Mouse (Mus musculus) hindbrain, embryonic 14.5 days (tissue): ENCODE results near the gene Unc5cl. TPM values are rescaled to one million over a fixed set of nuclear protein-coding genes. Genes with fewer than 3 reads are reported as not detected.

Experiments
- ATAC-seq: fragments of 200-750 bp; cut with Nextera tagmentation; 2 replicates; pipeline ENCODE4 v1.8.0; 2017; ENCODE audit warnings: moderate number of reproducible peaks, mild to moderate bottlenecking, moderate TSS enrichment, moderate library complexity; ENCODE audit not compliant: low FRiP score
- DNase-seq: peaks from one replicate; pipeline ENCODE4 v3.0.0-alpha.2; 2015; ENCODE audit warnings: low spot score
- H3K27ac ChIP-seq: fragments of 300-500 bp; sonication (generic); 2 replicates; pipeline ENCODE4 v1.5.1; 2014; ENCODE audit warnings: mild to moderate bottlenecking, moderate library complexity
- H3K27me3 ChIP-seq: fragments of 300-500 bp; sonication (generic); 2 replicates; pipeline ENCODE4 v1.6.1; 2014; ENCODE audit warnings: mild to moderate bottlenecking, low read length, mixed read lengths; ENCODE audit not compliant: control insufficient read depth, insufficient read depth
- H3K36me3 ChIP-seq: fragments of 300-500 bp; sonication (generic); replicated peaks from 2 replicates; pipeline ENCODE4 v1.6.1; 2014; ENCODE audit not compliant: control insufficient read depth, insufficient read depth
- H3K4me1 ChIP-seq: fragments of 300-500 bp; sonication (generic); replicated peaks from 2 replicates; pipeline ENCODE4 v1.6.1; 2014; ENCODE audit warnings: antibody characterized with exemption, low read length, mixed read lengths; ENCODE audit not compliant: control insufficient read depth, insufficient read depth
- H3K4me2 ChIP-seq: fragments of 300-500 bp; sonication (generic); replicated peaks from 2 replicates; pipeline ENCODE4 v1.6.1; 2014; ENCODE audit warnings: mild to moderate bottlenecking, moderate library complexity
- H3K4me3 ChIP-seq: fragments of 300-500 bp; sonication (generic); replicated peaks from 2 replicates; pipeline ENCODE4 v1.5.1; 2014; ENCODE audit warnings: mild to moderate bottlenecking, low read length
- H3K9ac ChIP-seq: fragments of 300-500 bp; sonication (generic); 2 replicates; pipeline ENCODE4 v1.6.1; 2014
- H3K9me3 ChIP-seq: fragments of 300-500 bp; sonication (generic); 2 replicates; pipeline ENCODE4 v1.6.1; 2016; ENCODE audit warnings: low read length; ENCODE audit not compliant: control insufficient read depth
- WGBS: fragments of 180-500 bp; shearing (Covaris S2); extraction: QIAGEN DNeasy Blood & Tissue Kit; methylation state at CpG from one replicate; pipeline ENCODE4 v1.1.7; 2014; 5-methylcytosine and 5-hydroxymethylcytosine counted together
- polyA plus RNA-seq: library from polyadenylated mRNA; unstranded; fragments of >200 nt; fragmentation: Nextera tagmentation; extraction: Ambion mirVana; gene quantifications from 2 replicates; pipeline ENCODE4 v1.2.1, GENCODE M21; 2014

Unc5cl gene
- polyA plus RNA-seq, 1 experiment from 2014 or later: 0.37 TPM

DNA sequence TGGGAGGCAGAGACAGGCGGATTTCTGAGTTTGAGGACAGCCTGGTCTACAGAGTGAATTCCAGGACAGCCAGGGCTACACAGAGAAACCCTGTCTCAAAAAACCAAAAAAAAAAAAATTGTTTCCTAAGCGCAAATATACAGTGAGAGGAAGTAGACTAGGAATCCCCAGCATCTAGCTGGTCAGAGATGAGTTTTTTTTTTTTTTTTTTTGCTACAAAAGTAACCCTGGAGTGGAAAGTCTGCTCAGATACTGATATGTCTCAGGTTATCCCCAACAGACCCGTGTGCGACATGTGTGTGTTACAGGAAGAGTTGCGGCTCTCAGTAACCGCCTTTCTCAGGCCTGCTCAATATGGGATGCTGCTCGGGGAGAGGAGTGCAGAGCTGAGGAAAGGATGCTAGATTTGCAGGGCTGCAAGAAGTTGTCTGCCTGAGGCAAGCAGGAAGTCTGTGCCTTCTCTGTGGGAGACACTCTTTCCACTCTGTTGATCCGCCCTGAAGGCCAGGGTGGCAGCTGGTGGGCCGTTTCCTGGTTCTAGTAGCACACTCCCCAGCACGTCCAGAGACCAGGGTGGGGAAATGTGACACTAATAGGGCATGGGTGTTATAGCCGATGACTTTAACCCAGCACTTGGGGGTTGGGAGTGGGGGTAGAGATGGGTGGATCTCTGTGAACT is 26.7 kb upstream of the Unc5cl start:
- Histone ChIP-seq H3K4me2 (no peak overlapping the region), H3K9ac (no peak overlapping the region), H3K27ac (no peak overlapping the region), H3K27me3 (no peaks in the 10 kb centered on the region), H3K9me3 (no peaks in the 10 kb centered on the region), H3K4me1 (peaks cover 5% of the 10 kb centered on the region), H3K4me3 (no peak overlapping the region), H3K36me3 (no peaks in the 10 kb centered on the region)
- ATAC-seq (no peak), DNase-seq (no peak)
- WGBS: 70% methylated on average over 11 of the region's 11 CpGs

DNA sequence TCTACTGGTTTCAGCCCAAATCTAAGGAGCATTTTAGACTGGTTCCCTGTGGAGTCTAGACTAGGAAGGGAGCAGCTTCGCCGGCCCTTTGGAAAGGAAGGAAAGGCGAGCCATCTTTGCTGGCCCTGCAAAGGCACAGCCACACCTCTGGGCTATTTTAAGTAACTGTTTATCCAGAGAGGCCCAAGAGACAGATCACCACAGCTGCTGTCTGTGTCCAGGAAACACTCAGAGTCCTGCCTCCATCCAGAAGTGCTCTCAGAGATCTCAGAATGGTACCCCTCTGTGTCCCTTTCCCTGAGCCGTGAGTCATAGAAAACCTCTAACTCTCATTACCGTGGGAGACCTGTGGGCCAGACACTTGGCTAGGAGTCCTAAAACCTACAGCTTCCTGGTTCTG is 24.3 kb upstream of the Unc5cl start:
- H3K27ac ChIP-seq: no peak overlapping the region
- H3K4me3 ChIP-seq: no peak overlapping the region

DNA sequence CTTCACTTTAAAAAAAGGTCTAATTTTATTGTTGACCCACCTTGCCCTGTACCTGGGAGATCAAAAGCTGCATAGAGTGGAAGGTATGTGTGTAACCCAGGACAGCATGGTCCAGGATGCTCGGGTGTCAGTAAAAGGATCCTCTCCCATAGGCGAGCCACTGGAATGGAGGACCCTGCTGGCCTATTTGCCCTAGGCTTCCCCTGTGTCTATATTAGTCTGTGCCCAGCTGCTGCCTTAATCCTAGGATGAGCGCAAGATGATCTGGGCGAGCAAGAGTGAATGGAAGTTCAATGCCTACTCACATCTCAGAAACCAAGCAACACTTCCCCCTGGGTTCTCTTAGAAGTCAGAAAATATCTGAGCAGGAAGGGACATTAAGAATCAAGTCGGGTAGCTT is 23.6 kb upstream of the Unc5cl start:
- 73% methylated on average over 5 of the region's 5 CpGs for WGBS
- H3K9ac ChIP-seq: no peak overlapping the region
- no peaks in the 10 kb centered on the region for H3K36me3 ChIP-seq
- no peaks in the 10 kb centered on the region for H3K27me3 ChIP-seq
- no peak overlapping the region for H3K27ac ChIP-seq
- H3K4me1 ChIP-seq: peaks cover 5% of the 10 kb centered on the region
- no peak overlapping the region for H3K4me3 ChIP-seq
- DNase-seq (no peak), ATAC-seq (no peak)
- H3K9me3 ChIP-seq: no peaks in the 10 kb centered on the region
- no peak overlapping the region for H3K4me2 ChIP-seq

More for the DNA sequence above, 24.3 kb upstream of the Unc5cl start:
- H3K9ac ChIP-seq: no peak overlapping the region
- ATAC-seq (no peak), DNase-seq (no peak)
- H3K9me3 ChIP-seq: no peaks in the 10 kb centered on the region
- no peaks in the 10 kb centered on the region for H3K27me3 ChIP-seq
- H3K4me1 ChIP-seq: peaks cover 5% of the 10 kb centered on the region
- no peaks in the 10 kb centered on the region for H3K36me3 ChIP-seq
- 75% methylated on average over 5 of the region's 5 CpGs for WGBS
- H3K4me2 ChIP-seq: no peak overlapping the region

- H3K4me2 ChIP-seq: no peak within 1 kb of the TSS
- H3K9me3 ChIP-seq: no peaks in the 10 kb centered on the region
- no peak for ATAC-seq
- H3K36me3 ChIP-seq: no peaks in the 10 kb centered on the region
- peaks cover 5% of the 10 kb centered on the region; the same call in 1 of the 2 replicates for H3K4me1 ChIP-seq
- H3K9ac ChIP-seq: no peak within 1 kb of the TSS
- no peak within 1 kb of the TSS for H3K4me3 ChIP-seq
- DNase-seq: no peak
- WGBS: 64% methylated on average over 16 of the region's 16 CpGs
- no peaks in the 10 kb centered on the region for H3K27me3 ChIP-seq
- no peak within 1 kb of the TSS for H3K27ac ChIP-seq
Observed at GRCm38 (mm10) chr17:48432158-48432980, 22.3 kb upstream of the Unc5cl start, which contains the start of gene Apobec2. Gene Apobec2 (minus strand): TSS chr17:48432930.

DNA sequence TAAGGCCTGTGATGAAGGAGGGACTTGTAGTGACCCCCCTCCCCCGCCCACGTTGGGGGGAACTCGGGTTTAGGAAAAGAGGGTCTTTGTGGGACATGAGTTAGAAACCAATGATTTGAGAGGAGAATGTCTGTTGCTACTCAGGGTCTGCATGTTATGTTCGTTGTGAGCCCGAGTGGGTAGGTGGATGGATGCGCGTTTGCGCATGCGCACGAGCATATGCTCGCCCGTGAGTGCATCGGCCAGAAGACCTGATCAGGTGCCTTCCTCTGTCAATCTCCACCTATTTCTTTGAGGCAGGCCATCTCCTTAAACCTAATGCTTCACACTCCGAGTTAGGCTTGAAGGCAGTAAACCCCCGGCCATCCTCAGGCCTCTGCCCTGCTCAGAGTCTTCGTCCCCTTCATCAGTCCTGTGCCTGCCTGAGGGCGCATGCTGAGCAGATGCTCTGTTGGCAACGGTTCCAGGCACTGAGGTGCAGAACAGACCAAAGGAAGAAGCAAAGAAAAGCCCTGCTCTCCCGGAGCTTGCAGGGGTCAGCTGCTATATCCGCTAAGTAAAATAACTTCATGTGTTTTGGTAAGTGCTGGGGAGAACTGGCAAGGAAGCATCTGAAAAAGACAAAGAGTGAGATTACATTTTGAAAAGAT is 21.6 kb upstream of the Unc5cl start:
- Histone ChIP-seq H3K9me3 (no peaks in the 10 kb centered on the region), H3K27me3 (no peaks in the 10 kb centered on the region), H3K27ac (no peak overlapping the region), H3K4me3 (no peak overlapping the region), H3K36me3 (no peaks in the 10 kb centered on the region), H3K4me2 (no peak overlapping the region), H3K4me1 (peaks cover 5% of the 10 kb centered on the region; the same call in 1 of the 2 replicates), H3K9ac (no peak overlapping the region)
- DNase-seq: no peak
- WGBS: 81% methylated on average over 20 of the region's 20 CpGs
- no peak for ATAC-seq

GRCm38 (mm10) chr17:48433689-48434330 is 20.9 kb upstream of the Unc5cl start:
- WGBS: 80% methylated on average over 6 of the region's 6 CpGs
- H3K9ac ChIP-seq: no peak overlapping the region
- H3K27ac ChIP-seq: no peak overlapping the region
- H3K4me2 ChIP-seq: no peak overlapping the region
- no peaks in the 10 kb centered on the region for H3K36me3 ChIP-seq
- H3K9me3 ChIP-seq: no peaks in the 10 kb centered on the region
- no peaks in the 10 kb centered on the region for H3K27me3 ChIP-seq
- no peak overlapping the region for H3K4me3 ChIP-seq
- DNase-seq: no peak
- H3K4me1 ChIP-seq: peaks cover 5% of the 10 kb centered on the region; the same call in 1 of the 2 replicates
- ATAC-seq: no peak

GRCm38 (mm10) chr17:48434479-48434878 is 20.2 kb upstream of the Unc5cl start:
- no peak for DNase-seq
- Histone ChIP-seq H3K27ac (no peak overlapping the region), H3K4me3 (no peak overlapping the region), H3K9me3 (no peaks in the 10 kb centered on the region), H3K4me1 (peaks cover 5% of the 10 kb centered on the region; the same call in 1 of the 2 replicates), H3K4me2 (no peak overlapping the region), H3K36me3 (no peaks in the 10 kb centered on the region), H3K9ac (no peak overlapping the region), H3K27me3 (no peaks in the 10 kb centered on the region)
- no peak for ATAC-seq
- 83% methylated on average over 5 of the region's 5 CpGs for WGBS

- H3K4me1 ChIP-seq: peaks cover 5% of the 10 kb centered on the region; the same call in 1 of the 2 replicates
- no peaks in the 10 kb centered on the region for H3K27me3 ChIP-seq
- no peak overlapping the region for H3K27ac ChIP-seq
- ATAC-seq: no peak
- no peak for DNase-seq
- no peaks in the 10 kb centered on the region for H3K9me3 ChIP-seq
- 94% methylated on average over 1 of the region's 1 CpGs for WGBS
- no peak overlapping the region for H3K9ac ChIP-seq
- no peak overlapping the region for H3K4me2 ChIP-seq
- H3K36me3 ChIP-seq: no peaks in the 10 kb centered on the region
- H3K4me3 ChIP-seq: no peak overlapping the region
Observed at GRCm38 (mm10) chr17:48436487-48436886, 18.2 kb upstream of the Unc5cl start.
